Mouse (Mus musculus) limb, embryonic 14.5 days (tissue): ENCODE measurements around the gene Ppp1ca. TPM values are rescaled to one million over a fixed set of nuclear protein-coding genes. Genes with fewer than 3 reads are reported as not detected.
A peak's percentile ranks its signal among the peaks of the same experiment; 100 is the strongest.

Source experiments
- ATAC-seq: fragments of 200-750 bp; cut with Nextera tagmentation; 2 replicates; pipeline ENCODE4 v1.8.0; 2017; ENCODE audit warnings: low read depth, moderate number of reproducible peaks, moderate TSS enrichment; ENCODE audit not compliant: low FRiP score
- DNase-seq: peaks from one replicate; pipeline ENCODE4 v3.0.0-alpha.2; 2015; ENCODE audit warnings: low spot score
- H3K27ac ChIP-seq: fragments of 300-500 bp; sonication (generic); replicated peaks from 2 replicates; pipeline ENCODE4 v1.5.1; 2014; ENCODE audit warnings: low read depth, mild to moderate bottlenecking, low read length, moderate library complexity, mixed read lengths
- H3K27me3 ChIP-seq: fragments of 300-500 bp; sonication (generic); 2 replicates; pipeline ENCODE4 v1.6.1; 2014; ENCODE audit warnings: low read length, mixed read lengths; ENCODE audit not compliant: control insufficient read depth, insufficient read depth
- H3K36me3 ChIP-seq: fragments of 300-500 bp; sonication (generic); 2 replicates; pipeline ENCODE4 v1.6.1; 2014; ENCODE audit warnings: mild to moderate bottlenecking, low read length, moderate library complexity, mixed read lengths; ENCODE audit not compliant: control insufficient read depth, insufficient read depth
- H3K4me1 ChIP-seq: fragments of 300-500 bp; sonication (generic); 2 replicates; pipeline ENCODE4 v1.6.1; 2014; ENCODE audit warnings: antibody characterized with exemption, low read length, mixed read lengths; ENCODE audit not compliant: control insufficient read depth, insufficient read depth
- H3K4me2 ChIP-seq: fragments of 300-500 bp; sonication (generic); replicated peaks from 2 replicates; pipeline ENCODE4 v1.6.1; 2014; ENCODE audit warnings: low read depth, mild to moderate bottlenecking, low read length, moderate library complexity; ENCODE audit not compliant: severe bottlenecking
- H3K4me3 ChIP-seq: fragments of 300-500 bp; sonication (generic); replicated peaks from 2 replicates; pipeline ENCODE4 v1.5.1; 2014; ENCODE audit warnings: low read length
- H3K9ac ChIP-seq: fragments of 300-500 bp; sonication (generic); 2 replicates; pipeline ENCODE4 v1.6.1; 2014; ENCODE audit warnings: mild to moderate bottlenecking, low read depth, low read length, moderate library complexity; ENCODE audit not compliant: severe bottlenecking
- H3K9me3 ChIP-seq: fragments of 300-500 bp; sonication (generic); 2 replicates; pipeline ENCODE4 v1.6.1; 2016; ENCODE audit warnings: low read length; ENCODE audit not compliant: control insufficient read depth
- POLR2A ChIP-seq: fragments of 200-500 bp; IDR thresholded peaks from 2 replicates; pipeline ENCODE4 v1.8.0; 2012; ENCODE audit warnings: inconsistent platforms, mild to moderate bottlenecking, moderate library complexity, borderline replicate concordance; ENCODE audit not compliant: insufficient read depth, insufficient read length; ENCODE audit errors: extremely low read depth
- WGBS: fragments of 180-500 bp; shearing (Covaris S2); extraction: QIAGEN DNeasy Blood & Tissue Kit; methylation state at CpG from one replicate; pipeline ENCODE4 v1.1.7; 2014; 5-methylcytosine and 5-hydroxymethylcytosine counted together
- polyA plus RNA-seq, 2 experiments: library from polyadenylated mRNA; depleted of rRNA in 1 of 2; stranded (reverse) in 1 of 2; unstranded in 1 of 2; fragments of >200 nt; fragmentation: Nextera tagmentation in 1 of 2; extraction: Ambion mirVana in 1 of 2; gene quantifications; 2 replicates each; pipeline versions ENCODE4 v1.2.1 to v1.2.3; 2012 to 2014

Ppp1ca gene
- polyA plus RNA-seq, 2 experiments, result 490 to 794 TPM

DNA sequence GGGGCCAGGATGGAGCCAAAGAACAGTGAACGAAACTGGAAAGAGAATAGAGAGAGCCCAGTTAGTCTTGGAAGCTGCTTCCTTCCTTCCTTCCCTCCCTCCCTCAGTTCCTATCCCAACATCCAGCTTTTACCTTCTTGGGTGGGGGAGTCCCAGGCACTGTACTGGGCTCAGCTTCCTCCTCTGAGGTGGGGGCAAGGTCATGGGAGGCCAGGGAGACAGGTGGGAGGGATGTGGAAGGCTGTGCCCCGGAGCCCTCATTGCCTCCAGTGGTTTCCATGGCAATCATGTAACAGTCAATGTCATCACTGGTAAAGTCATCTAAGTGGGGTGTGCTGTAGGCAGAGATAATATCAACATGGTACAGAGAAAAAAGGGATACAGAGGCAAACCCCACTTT is 4.2 kb downstream of the Ppp1ca start:
- no peak overlapping the region for H3K4me3 ChIP-seq
- no peak overlapping the region for H3K27ac ChIP-seq
- no peak for DNase-seq
- ATAC-seq, result no peak
- peaks cover 74% of the 10 kb centered on the region for H3K36me3 ChIP-seq
- no peak overlapping the region for H3K9ac ChIP-seq
- peaks cover 26% of the 10 kb centered on the region for H3K4me1 ChIP-seq
- no peaks in the 10 kb centered on the region for H3K27me3 ChIP-seq
- no peaks in the 10 kb centered on the region for H3K9me3 ChIP-seq
- no peak overlapping the region for H3K4me2 ChIP-seq
- no peak for TF ChIP-seq POLR2A
- WGBS, result 47% methylated on average over 2 of the region's 2 CpGs

DNA sequence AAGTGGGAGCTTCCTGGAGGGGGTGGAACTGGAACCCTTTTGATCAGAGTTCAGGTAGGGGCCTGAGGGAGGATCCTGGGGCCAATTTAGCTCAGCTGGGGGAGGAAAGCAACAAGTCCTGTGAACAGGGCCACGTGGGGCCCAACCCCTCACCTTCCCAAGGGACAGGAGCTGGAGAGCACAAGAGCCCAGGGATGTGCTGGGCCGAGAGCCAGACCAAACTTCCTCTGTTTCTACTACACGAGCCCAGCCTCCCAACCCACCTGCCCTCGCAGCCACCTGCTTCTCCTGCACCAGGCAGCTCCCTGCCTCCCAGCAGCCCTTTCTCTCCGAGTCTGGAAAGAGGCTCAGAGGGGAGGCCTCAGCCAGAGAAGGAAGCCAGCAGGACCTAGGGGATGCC is 4.7 kb downstream of the Ppp1ca start:
- H3K4me3 ChIP-seq, result no peak overlapping the region
- WGBS, result 14% methylated on average over 4 of the region's 5 CpGs
- H3K9me3 ChIP-seq, result no peaks in the 10 kb centered on the region
- DNase-seq (peak; percentile 24), ATAC-seq (no peak)
- H3K27me3 ChIP-seq, result no peaks in the 10 kb centered on the region
- no peak overlapping the region for H3K4me2 ChIP-seq
- no peak overlapping the region for H3K9ac ChIP-seq
- H3K27ac ChIP-seq, result no peak overlapping the region
- no peak for TF ChIP-seq POLR2A
- peaks cover 22% of the 10 kb centered on the region for H3K4me1 ChIP-seq
- H3K36me3 ChIP-seq, result peaks cover 74% of the 10 kb centered on the region

DNA sequence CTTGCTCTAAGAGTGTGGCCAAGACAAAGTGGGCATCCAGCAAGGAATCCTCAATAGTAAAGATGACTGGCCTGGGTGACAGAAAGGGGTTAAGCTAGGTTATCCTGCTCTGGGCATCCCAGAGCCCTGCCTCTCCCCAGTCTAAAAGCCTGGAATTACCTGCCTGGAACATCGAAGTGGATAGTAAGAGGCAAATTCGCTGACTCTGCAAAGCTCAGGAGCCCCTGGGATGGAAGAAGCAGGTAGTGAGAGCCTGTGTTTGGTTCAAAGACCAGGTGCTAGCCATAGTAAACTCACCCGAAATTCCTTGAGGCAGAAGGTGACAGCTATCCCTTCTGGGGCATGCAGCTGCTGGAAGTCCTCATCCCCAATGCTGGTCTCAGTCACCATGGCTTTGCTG is 5.3 kb downstream of the Ppp1ca start:
- Histone ChIP-seq H3K27ac (no peak overlapping the region), H3K4me2 (no peak overlapping the region), H3K4me3 (no peak overlapping the region), H3K27me3 (no peaks in the 10 kb centered on the region), H3K36me3 (peaks cover 74% of the 10 kb centered on the region), H3K4me1 (peaks cover 24% of the 10 kb centered on the region), H3K9me3 (no peaks in the 10 kb centered on the region), H3K9ac (no peak overlapping the region)
- DNase-seq (no peak), ATAC-seq (no peak)
- no peak for TF ChIP-seq POLR2A
- WGBS, result 58% methylated on average over 3 of the region's 3 CpGs

DNA sequence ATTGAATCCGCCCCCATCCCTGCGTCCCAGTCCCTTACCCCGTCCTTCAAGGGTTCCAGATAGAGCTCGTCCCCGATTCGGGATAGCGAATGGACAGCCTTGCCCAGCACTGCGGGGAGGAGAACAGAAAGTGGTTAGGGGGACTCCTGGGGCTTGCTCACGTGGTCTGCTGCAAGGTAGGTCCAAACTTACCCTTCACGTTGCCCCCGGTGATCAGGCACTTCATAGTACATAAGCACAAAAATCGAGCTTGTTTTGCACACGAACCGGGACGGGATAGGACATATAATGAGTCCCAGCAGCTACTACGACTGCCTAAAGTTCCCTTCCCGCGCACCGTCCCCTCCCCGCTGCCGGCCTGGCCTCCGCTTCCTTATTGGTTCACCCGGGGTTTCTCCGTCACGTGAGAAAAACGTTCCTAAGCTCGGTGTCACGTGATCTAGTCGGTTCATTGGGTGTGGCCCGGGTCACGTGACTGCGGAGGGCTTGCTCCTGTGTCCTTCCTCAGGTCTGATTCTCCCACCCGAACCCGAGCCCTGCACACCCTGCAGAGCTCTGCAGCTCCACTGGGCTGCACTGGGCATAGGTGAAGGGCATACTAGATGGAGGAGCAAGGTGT is 9.5 kb downstream of the Ppp1ca start, which contains the start of gene Rad9a:
Gene Rad9a, minus strand, starts transcription at position 372 of the 619 bp plus-strand sequence.
- H3K4me2 ChIP-seq, result peak within 1 kb of the TSS; percentile 98
- H3K4me1 ChIP-seq, result peaks cover 16% of the 10 kb centered on the region
- no peaks in the 10 kb centered on the region for H3K27me3 ChIP-seq
- DNase-seq (peak; percentile 99), ATAC-seq (peak; percentile 91)
- under 1% methylated on average over 34 of the region's 34 CpGs for WGBS
- peaks cover 39% of the 10 kb centered on the region for H3K36me3 ChIP-seq
- peak within 1 kb of the TSS; percentile 65; the same call in 1 of the 2 replicates for H3K27ac ChIP-seq
- TF ChIP-seq POLR2A, result no peak
- no peaks in the 10 kb centered on the region for H3K9me3 ChIP-seq
- peak within 1 kb of the TSS; percentile 67 for H3K4me3 ChIP-seq
- peak within 1 kb of the TSS; percentile 73 for H3K9ac ChIP-seq

DNA sequence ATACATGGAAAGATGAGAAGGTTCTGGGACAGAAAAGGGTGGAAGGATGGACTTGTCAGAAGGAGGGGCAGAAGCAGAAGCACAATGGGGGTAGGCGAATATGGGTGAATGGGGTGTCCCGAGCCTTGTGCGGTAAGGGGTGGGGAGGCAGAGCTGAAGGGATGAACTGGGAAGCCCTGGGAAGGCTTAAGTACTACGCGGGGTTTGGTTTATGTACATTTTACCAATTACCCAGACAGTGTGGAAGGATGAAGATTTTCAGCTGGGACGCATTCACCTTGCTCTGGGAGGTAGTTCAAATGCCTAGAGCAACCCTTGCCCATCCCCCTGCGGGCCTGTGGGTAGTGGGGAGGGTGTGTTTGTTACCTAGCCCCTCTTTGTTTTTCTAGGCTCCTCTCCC is 10.3 kb downstream of the Ppp1ca start:
- Histone ChIP-seq H3K27ac (no peak overlapping the region), H3K4me2 (peak overlapping the region; percentile 98), H3K27me3 (no peaks in the 10 kb centered on the region), H3K9me3 (no peaks in the 10 kb centered on the region), H3K4me3 (peak overlapping the region; percentile 67), H3K9ac (peak overlapping the region; percentile 73), H3K36me3 (peaks cover 32% of the 10 kb centered on the region), H3K4me1 (peaks cover 16% of the 10 kb centered on the region)
- WGBS, result 29% methylated on average over 7 of the region's 7 CpGs
- ATAC-seq (no peak), DNase-seq (no peak)
- no peak for TF ChIP-seq POLR2A
